Mouse (Mus musculus) ES-E14 (cell line): ENCODE results near the gene Cask. TPM values are rescaled to one million over a fixed set of nuclear protein-coding genes. Genes with fewer than 3 reads are reported as not detected.

ENCODE experiments used
- DNase-seq: peaks from one replicate; pipeline ENCODE4 v3.0.0-alpha.2; 2013; ENCODE audit warnings: low read depth, low spot score
- H3K27ac ChIP-seq: 2 replicates; pipeline ENCODE4 v1.5.1; 2012; ENCODE audit warnings: low read depth, mild to moderate bottlenecking, low read length, moderate library complexity, mixed read lengths; ENCODE audit not compliant: poor library complexity, insufficient read depth, severe bottlenecking
- H3K36me3 ChIP-seq: 2 replicates; pipeline ENCODE4 v1.6.1; 2012; ENCODE audit warnings: mild to moderate bottlenecking, low read length, moderate library complexity, mixed read lengths; ENCODE audit not compliant: control insufficient read depth, poor library complexity, insufficient read depth, severe bottlenecking
- H3K4me1 ChIP-seq, 2 experiments: fragments of 150-350 bp in 1 of 2; sonication (generic) in 1 of 2; 2 replicates each; pipeline ENCODE4 v1.6.1; 2012; ENCODE audit warnings: low read length in 2 of 2, mild to moderate bottlenecking in 1 of 2, mixed read lengths in 1 of 2; ENCODE audit not compliant: control insufficient read depth in 2 of 2, insufficient read depth in 2 of 2, poor library complexity in 1 of 2
- H3K4me3 ChIP-seq, 2 experiments: fragments of 150-350 bp in 1 of 2; sonication (generic) in 1 of 2; 2 replicates each; pipeline ENCODE4 v1.5.1; 2012; ENCODE audit warnings: low read length in 2 of 2, low read depth in 1 of 2, mild to moderate bottlenecking in 1 of 2, mixed read lengths in 1 of 2; ENCODE audit not compliant: insufficient read depth in 1 of 2, poor library complexity in 1 of 2, severe bottlenecking in 1 of 2
- H3K9ac ChIP-seq: 2 replicates; pipeline ENCODE4 v1.6.1; 2012; ENCODE audit warnings: low read depth, mild to moderate bottlenecking, low read length, mixed read lengths; ENCODE audit not compliant: poor library complexity, insufficient read depth, severe bottlenecking
- H3K9me3 ChIP-seq: fragments of 150-350 bp; sonication (generic); 2 replicates; pipeline ENCODE4 v1.6.1; 2012; ENCODE audit warnings: low read depth, mild to moderate bottlenecking, low read length; ENCODE audit not compliant: control insufficient read depth, insufficient read depth
- CHD2 ChIP-seq: IDR thresholded peaks from 2 replicates; pipeline ENCODE4 v1.6.1; 2014; ENCODE audit warnings: mild to moderate bottlenecking, low read depth, low read length, inconsistent platforms
- HCFC1 ChIP-seq: IDR thresholded peaks from 2 replicates; pipeline ENCODE4 v1.6.1; 2012; ENCODE audit warnings: low read length, inconsistent platforms, borderline replicate concordance; ENCODE audit not compliant: insufficient read depth
- MAFK ChIP-seq: IDR thresholded peaks from 2 replicates; pipeline ENCODE4 v1.6.1; 2014; ENCODE audit warnings: mild to moderate bottlenecking, low read depth, low read length, inconsistent platforms; ENCODE audit not compliant: insufficient read depth
- ZC3H11A ChIP-seq: IDR thresholded peaks from 2 replicates; pipeline ENCODE4 v1.6.1; 2012; ENCODE audit warnings: low read depth, mild to moderate bottlenecking, inconsistent platforms, low read length, borderline replicate concordance
- ZNF384 ChIP-seq: IDR thresholded peaks from 2 replicates; pipeline ENCODE4 v1.6.1; 2012; ENCODE audit warnings: low read depth, low read length, inconsistent platforms
- in situ Hi-C, 2 experiments: fragments of 600-800 bp; cut with MboI; formaldehyde crosslinking; loops; one replicate each; pipeline ENCODE4 v1.15.1; 2025; ENCODE audit warnings: low sequenced_read_pairs in 2 of 2, inconsistent platforms in 1 of 2; ENCODE audit not compliant: unreplicated experiment in 2 of 2
- total RNA-seq: library from RNA; depleted of rRNA; stranded (reverse); fragments of 300-350 nt; gene quantifications from 2 replicates; pipeline ENCODE4 v1.2.3, GENCODE M21; 2012

Gene Cask
- total RNA-seq, 1 experiment: 20.1 TPM

DNA sequence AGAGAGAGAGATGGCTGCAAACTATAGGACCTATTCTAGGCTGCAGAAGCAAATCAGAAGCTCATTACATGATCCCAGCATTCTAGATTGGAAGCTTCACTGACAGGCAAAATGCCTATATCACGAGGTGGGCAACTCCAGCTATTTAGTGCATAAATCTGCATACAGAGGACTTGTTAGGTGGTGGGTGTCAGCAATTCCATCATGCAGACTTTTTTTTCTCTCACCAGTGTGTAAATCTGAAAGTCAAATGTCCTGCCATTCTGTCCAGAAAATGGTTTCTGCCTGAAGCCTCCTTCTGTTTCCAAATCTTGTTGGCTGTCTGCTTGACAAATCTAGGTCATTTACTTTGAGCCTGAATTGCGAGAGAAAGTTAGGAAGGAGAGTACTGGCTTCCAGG, 373.6 kb downstream of the Cask start:
- no peaks in the 10 kb centered on the region for H3K9me3 ChIP-seq
- TF ChIP-seq CHD2: no peak
- no peak for TF ChIP-seq MAFK
- no peak for TF ChIP-seq ZNF384
- TF ChIP-seq HCFC1: no peak
- no peak for TF ChIP-seq ZC3H11A
- no peak overlapping the region for H3K4me3 ChIP-seq
- in situ Hi-C loops: no loop called here
- DNase-seq: no peak
- no peaks in the 10 kb centered on the region for H3K36me3 ChIP-seq
- no peak overlapping the region for H3K27ac ChIP-seq
- no peak overlapping the region for H3K9ac ChIP-seq
- no peaks in the 10 kb centered on the region for H3K4me1 ChIP-seq

GRCm38 (mm10) chrX:13475382-13475781, 375.8 kb downstream of the Cask start:
- Histone ChIP-seq H3K36me3 (no peaks in the 10 kb centered on the region), H3K4me3 (no peak overlapping the region), H3K4me1 (no peaks in the 10 kb centered on the region), H3K27ac (no peak overlapping the region), H3K9me3 (no peaks in the 10 kb centered on the region), H3K9ac (no peak overlapping the region)
- TF ChIP-seq ZNF384: no peak
- TF ChIP-seq ZC3H11A: no peak
- no peak for TF ChIP-seq MAFK
- TF ChIP-seq CHD2: no peak
- TF ChIP-seq HCFC1: no peak
- DNase-seq: no peak
- in situ Hi-C loops: no loop called here

DNA sequence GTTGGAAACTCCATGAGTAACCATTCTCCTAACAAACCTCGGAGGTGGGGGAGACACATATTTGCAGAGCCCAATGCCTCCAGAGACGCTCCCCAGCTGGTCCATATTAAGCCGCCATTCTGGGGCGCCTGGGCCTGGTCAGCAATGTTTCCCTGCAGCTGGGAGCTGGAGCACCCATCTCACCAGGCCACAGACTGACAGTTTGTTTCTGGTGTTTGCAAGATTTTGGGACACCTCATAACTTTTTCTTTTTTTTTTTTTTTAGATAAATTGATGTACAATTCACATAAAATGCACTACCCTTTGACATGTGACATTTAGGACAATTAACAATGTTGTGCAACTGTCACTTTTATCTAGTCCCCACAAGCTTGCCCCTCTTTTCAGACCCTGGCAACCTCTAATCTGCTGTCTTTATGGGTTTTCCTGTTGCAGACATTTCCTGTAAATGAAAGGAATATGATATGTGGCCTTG, 378.4 kb downstream of the Cask start:
- H3K9ac ChIP-seq: no peak overlapping the region
- no peaks in the 10 kb centered on the region for H3K4me1 ChIP-seq
- in situ Hi-C loops: loop anchor here (25.0 kb wide), 1 partner anchor 235 kb away; no protein-coding TSS in a partner anchor
- TF ChIP-seq CHD2: no peak
- TF ChIP-seq ZC3H11A: no peak
- no peak for TF ChIP-seq ZNF384
- no peak for DNase-seq
- no peaks in the 10 kb centered on the region for H3K9me3 ChIP-seq
- H3K27ac ChIP-seq: no peak overlapping the region
- no peak overlapping the region for H3K4me3 ChIP-seq
- no peaks in the 10 kb centered on the region for H3K36me3 ChIP-seq

- DNase-seq: no peak
- H3K9ac ChIP-seq: no peak overlapping the region
- no peak overlapping the region for H3K27ac ChIP-seq
- no peaks in the 10 kb centered on the region for H3K4me1 ChIP-seq
- no peak overlapping the region for H3K4me3 ChIP-seq
- no peaks in the 10 kb centered on the region for H3K36me3 ChIP-seq
- no peaks in the 10 kb centered on the region for H3K9me3 ChIP-seq
- TF ChIP-seq CHD2 (no peak), ZC3H11A (0 out of 2 replicates have a peak, but pooled peaks have one; percentile 27)
- in situ Hi-C loops: loop anchor here (25.0 kb wide), 1 partner anchor 235 kb away; no protein-coding TSS in a partner anchor
These were observed 379.2 kb downstream of the Cask start for GRCm38 (mm10) chrX:13471925-13472324.
